Mouse (Mus musculus) cortical plate, adult 2 months (tissue): Measurements from ENCODE around the gene Thrb. TPM values are rescaled to one million over a fixed set of nuclear protein-coding genes. Genes with fewer than 3 reads are reported as not detected.

ENCODE experiments used
- H3K27ac ChIP-seq: fragments of 200-500 bp; 2 replicates; pipeline ENCODE4 v1.5.1; 2012; ENCODE audit warnings: low read length, control low read depth, inconsistent platforms; ENCODE audit not compliant: insufficient read depth
- H3K4me1 ChIP-seq: fragments of 200-500 bp; 2 replicates; pipeline ENCODE4 v1.6.1; 2011; ENCODE audit warnings: low read length; ENCODE audit not compliant: control insufficient read depth, insufficient read depth
- H3K4me3 ChIP-seq: fragments of 200-500 bp; 2 replicates; pipeline ENCODE4 v1.5.1; 2011; ENCODE audit warnings: mild to moderate bottlenecking, low read length, control low read depth; ENCODE audit not compliant: insufficient read depth
- CTCF ChIP-seq: fragments of 200-500 bp; IDR thresholded peaks from 2 replicates; pipeline ENCODE4 v1.5.1; 2011; ENCODE audit warnings: mild to moderate bottlenecking, control low read depth, low read length; ENCODE audit not compliant: insufficient read depth; ENCODE audit errors: extremely low read depth
- POLR2A ChIP-seq: fragments of 200-500 bp; IDR thresholded peaks from 2 replicates; pipeline ENCODE4 v1.6.1; 2011; ENCODE audit warnings: mild to moderate bottlenecking, low read length, control low read depth; ENCODE audit not compliant: insufficient read depth; ENCODE audit errors: extremely low read depth
- polyA plus RNA-seq: library from polyadenylated mRNA; depleted of rRNA; stranded (reverse); fragments of >200 nt; gene quantifications from 2 replicates; pipeline ENCODE4 v1.2.3, GENCODE M21; 2012

Thrb gene
- polyA plus RNA-seq, 1 experiment, result 27.3 TPM

DNA sequence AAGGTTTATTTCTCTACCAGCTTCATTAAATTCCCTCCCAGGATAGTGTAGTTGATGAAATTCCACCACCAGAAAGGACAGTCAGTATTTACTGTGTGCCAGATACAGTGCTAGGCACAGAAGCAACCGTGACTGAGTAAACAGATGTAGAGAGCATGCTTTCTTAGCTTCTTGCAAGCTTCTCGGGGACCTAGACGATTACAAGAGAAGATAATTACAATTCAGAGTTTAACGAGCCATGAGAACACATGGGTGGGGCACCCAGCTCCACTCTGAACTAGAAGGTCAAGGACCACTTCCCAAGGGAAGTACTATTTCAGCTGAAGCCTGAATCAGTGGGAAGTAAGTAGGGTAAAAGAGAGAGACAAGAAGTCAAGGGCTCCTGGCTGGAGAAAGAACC is 190.3 kb downstream of the Thrb start:
- Histone ChIP-seq H3K4me3 (no peak overlapping the region), H3K4me1 (no peaks in the 10 kb centered on the region; the same call in 1 of the 2 replicates), H3K27ac (no peak overlapping the region)
- TF ChIP-seq POLR2A, result no peak
- no peak for TF ChIP-seq CTCF

- TF ChIP-seq CTCF, result no peak
- Histone ChIP-seq H3K27ac (no peak overlapping the region), H3K4me1 (no peaks in the 10 kb centered on the region), H3K4me3 (no peak overlapping the region)
Observed at GRCm38 (mm10) chr14:17852236-17852635, 192.2 kb downstream of the Thrb start.

- Histone ChIP-seq H3K27ac (no peak overlapping the region), H3K4me3 (no peak overlapping the region), H3K4me1 (peaks cover 4% of the 10 kb centered on the region)
- no peak for TF ChIP-seq CTCF
- TF ChIP-seq POLR2A, result no peak
Observed at GRCm38 (mm10) chr14:17859790-17860385, 199.8 kb downstream of the Thrb start.

- peaks cover 4% of the 10 kb centered on the region for H3K4me1 ChIP-seq
- H3K4me3 ChIP-seq, result no peak overlapping the region
- TF ChIP-seq CTCF (no peak), POLR2A (no peak)
- no peak overlapping the region for H3K27ac ChIP-seq
Observed at GRCm38 (mm10) chr14:17862651-17863050, 202.6 kb downstream of the Thrb start.

DNA sequence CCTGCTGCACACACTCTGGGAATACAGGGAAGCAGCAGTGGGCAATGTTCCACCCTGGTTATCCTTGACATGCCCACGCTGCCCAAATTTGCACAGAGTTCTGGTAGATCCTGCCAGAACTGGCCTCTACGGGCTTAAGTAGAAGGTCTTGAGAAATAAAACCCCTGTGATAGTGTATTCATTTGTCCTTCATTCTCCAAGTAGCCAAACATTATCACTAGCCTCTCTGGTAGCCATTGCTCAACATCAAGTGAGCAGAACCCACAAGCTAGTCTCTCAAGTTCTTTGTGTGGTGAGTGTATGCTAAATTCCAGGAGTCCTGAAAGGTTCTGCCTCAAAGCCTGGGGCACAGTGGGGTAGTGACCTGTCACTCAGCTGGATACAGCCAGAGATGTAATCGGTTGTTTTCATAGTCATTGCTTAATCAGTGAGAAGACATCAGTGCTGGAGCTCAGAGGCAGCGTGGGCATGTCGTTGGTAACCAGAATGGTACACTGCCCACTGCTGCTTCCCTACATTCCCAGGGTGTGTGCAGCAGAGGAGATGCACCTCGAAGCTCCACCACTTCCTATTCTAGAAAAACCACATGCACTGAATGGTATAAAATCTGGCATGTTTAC is 203.8 kb downstream of the Thrb start:
- TF ChIP-seq CTCF (no peak), POLR2A (no peak)
- Histone ChIP-seq H3K4me1 (peaks cover 4% of the 10 kb centered on the region), H3K4me3 (no peak overlapping the region), H3K27ac (peak overlapping the region; percentile 29; the same call in 1 of the 2 replicates)

- peaks cover 2% of the 10 kb centered on the region for H3K4me1 ChIP-seq
- no peak overlapping the region for H3K27ac ChIP-seq
- H3K4me3 ChIP-seq, result no peak overlapping the region
- TF ChIP-seq CTCF, result no peak
Observed at GRCm38 (mm10) chr14:17868326-17868725, 208.3 kb downstream of the Thrb start.

- TF ChIP-seq POLR2A, result no peak
- TF ChIP-seq CTCF, result no peak
- no peak overlapping the region for H3K27ac ChIP-seq
- H3K4me3 ChIP-seq, result no peak overlapping the region
- peaks cover 2% of the 10 kb centered on the region for H3K4me1 ChIP-seq
Observed at GRCm38 (mm10) chr14:17875946-17876345, 215.9 kb downstream of the Thrb start.

DNA sequence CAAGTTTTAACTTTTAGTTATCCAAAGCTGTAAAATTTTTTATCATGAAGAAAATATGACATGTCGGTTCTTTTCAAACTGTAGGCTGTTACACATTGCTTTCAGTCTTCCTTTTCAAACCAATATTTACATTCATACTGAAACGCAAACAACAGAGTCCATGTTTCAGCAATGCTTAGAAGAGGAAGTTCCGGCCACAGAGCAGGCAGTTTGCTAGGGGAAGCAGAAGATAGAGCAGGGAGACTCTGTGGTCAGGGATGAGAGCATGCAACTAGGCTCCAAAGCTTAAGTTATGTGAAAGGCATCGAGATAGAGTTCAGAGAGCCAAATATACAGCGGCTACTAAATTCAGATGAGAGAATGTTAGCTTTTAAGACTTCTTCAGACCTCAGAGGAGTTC is 219.4 kb downstream of the Thrb start:
- TF ChIP-seq CTCF, result no peak
- TF ChIP-seq POLR2A, result no peak
- peaks cover 2% of the 10 kb centered on the region; the same call in 1 of the 2 replicates for H3K4me1 ChIP-seq
- H3K4me3 ChIP-seq, result no peak overlapping the region
- H3K27ac ChIP-seq, result no peak overlapping the region

DNA sequence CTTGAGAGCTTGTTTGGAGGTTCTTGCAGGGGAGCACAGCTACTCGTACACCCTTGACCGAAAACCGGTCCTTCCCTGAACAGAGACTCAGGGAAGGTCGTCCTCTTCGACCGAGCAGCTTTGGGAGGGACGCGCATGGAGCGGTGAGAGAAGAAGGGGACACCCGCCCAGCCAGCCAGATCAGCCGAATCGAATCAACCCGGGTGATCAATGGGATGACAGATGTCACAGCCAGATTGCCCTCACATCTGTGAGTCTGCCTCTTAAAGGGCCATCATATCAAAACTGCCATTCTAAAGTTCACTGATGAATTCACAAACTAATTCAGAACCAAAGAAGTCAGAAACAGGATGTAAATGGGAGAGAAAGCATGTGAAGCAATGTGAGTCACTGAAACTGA is 224.8 kb downstream of the Thrb start:
- no peak overlapping the region for H3K27ac ChIP-seq
- H3K4me1 ChIP-seq, result peaks cover 2% of the 10 kb centered on the region
- no peak overlapping the region for H3K4me3 ChIP-seq
- no peak for TF ChIP-seq CTCF
- no peak for TF ChIP-seq POLR2A

- TF ChIP-seq CTCF (no peak), POLR2A (no peak)
Observed at GRCm38 (mm10) chr14:17885320-17885719, 225.3 kb downstream of the Thrb start.

More at GRCm38 (mm10) chr14:17885320-17885719, 225.3 kb downstream of the Thrb start:
- no peak overlapping the region for H3K4me3 ChIP-seq
- H3K4me1 ChIP-seq, result peaks cover 2% of the 10 kb centered on the region
- no peak overlapping the region for H3K27ac ChIP-seq
